Mouse (Mus musculus) 416B (cell line): ENCODE measurements at regions not wholly inside any gene's neighbourhood (a gene's known extent, or its start where the extent isn't known, plus 50 kb on each side); places are given as distances from the start of the nearest gene placed in this dataset.

ENCODE experiments used
- DNase-seq: peaks from one replicate; pipeline ENCODE4 v3.0.0; 2011; ENCODE audit warnings: low read depth

- peak; percentile 26 for DNase-seq
Observed at GRCm38 (mm10) chr2:178664977-178665376, 234.6 kb downstream of the Cdh26 start.

GRCm38 (mm10) chr2:178668451-178668850 is 238.1 kb downstream of the Cdh26 start:
- no peak for DNase-seq

- DNase-seq = no peak
Observed at GRCm38 (mm10) chr2:178670952-178671351, 240.6 kb downstream of the Cdh26 start.

- no peak for DNase-seq
Observed at GRCm38 (mm10) chr2:178673621-178674020, 243.3 kb downstream of the Cdh26 start.

- no peak for DNase-seq
Observed at GRCm38 (mm10) chr2:178674621-178675020, 244.3 kb downstream of the Cdh26 start.

- DNase-seq = no peak
Observed at GRCm38 (mm10) chr2:178676970-178677369, 246.6 kb downstream of the Cdh26 start.

- DNase-seq = no peak
Observed at GRCm38 (mm10) chr2:178680368-178680767, 250.0 kb downstream of the Cdh26 start.

- no peak for DNase-seq
Observed at GRCm38 (mm10) chr2:178684026-178684958, 254.0 kb downstream of the Cdh26 start.

- no peak for DNase-seq
Observed at GRCm38 (mm10) chr2:178685211-178685610, 254.9 kb downstream of the Cdh26 start.

GRCm38 (mm10) chr2:178686167-178686601 is 255.9 kb downstream of the Cdh26 start:
- no peak for DNase-seq

GRCm38 (mm10) chr2:178688586-178688985 is 258.3 kb downstream of the Cdh26 start:
- DNase-seq = no peak

- DNase-seq = no peak
Observed at GRCm38 (mm10) chr2:178691190-178691864, 261.0 kb downstream of the Cdh26 start.

GRCm38 (mm10) chr2:178691865-178692228 is 261.5 kb downstream of the Cdh26 start:
- no peak for DNase-seq

GRCm38 (mm10) chr2:178692231-178692630 is 261.9 kb downstream of the Cdh26 start:
- no peak for DNase-seq

GRCm38 (mm10) chr2:178698648-178699047 is 268.3 kb downstream of the Cdh26 start:
- no peak for DNase-seq

GRCm38 (mm10) chr2:178700825-178701224 is 270.5 kb downstream of the Cdh26 start:
- no peak for DNase-seq

GRCm38 (mm10) chr2:178704510-178704909 is 274.2 kb downstream of the Cdh26 start:
- DNase-seq = no peak

GRCm38 (mm10) chr2:178708649-178709048 is 278.3 kb downstream of the Cdh26 start:
- no peak for DNase-seq

GRCm38 (mm10) chr2:178709192-178709881 is 279.0 kb downstream of the Cdh26 start:
- DNase-seq = no peak

- DNase-seq = no peak
Observed at GRCm38 (mm10) chr2:178710001-178710400, 279.7 kb downstream of the Cdh26 start.

GRCm38 (mm10) chr2:178711587-178712080 is 281.3 kb downstream of the Cdh26 start:
- DNase-seq = no peak

- no peak for DNase-seq
Observed at GRCm38 (mm10) chr2:178712391-178712892, 282.1 kb downstream of the Cdh26 start.
